Mouse (Mus musculus) liver, adult 2 months (tissue): ENCODE results near the gene Agpat1.

Experiments used
- CTCF ChIP-seq: fragments of 200-500 bp; IDR thresholded peaks from 2 replicates; pipeline ENCODE4 v1.5.1; 2011; ENCODE audit warnings: low read depth, low read length, control low read depth
- POLR2A ChIP-seq: fragments of 200-500 bp; IDR thresholded peaks from 2 replicates; pipeline ENCODE4 v1.6.1; 2011; ENCODE audit warnings: low read length, control low read depth; ENCODE audit not compliant: insufficient read depth; ENCODE audit errors: extremely low read depth

DNA sequence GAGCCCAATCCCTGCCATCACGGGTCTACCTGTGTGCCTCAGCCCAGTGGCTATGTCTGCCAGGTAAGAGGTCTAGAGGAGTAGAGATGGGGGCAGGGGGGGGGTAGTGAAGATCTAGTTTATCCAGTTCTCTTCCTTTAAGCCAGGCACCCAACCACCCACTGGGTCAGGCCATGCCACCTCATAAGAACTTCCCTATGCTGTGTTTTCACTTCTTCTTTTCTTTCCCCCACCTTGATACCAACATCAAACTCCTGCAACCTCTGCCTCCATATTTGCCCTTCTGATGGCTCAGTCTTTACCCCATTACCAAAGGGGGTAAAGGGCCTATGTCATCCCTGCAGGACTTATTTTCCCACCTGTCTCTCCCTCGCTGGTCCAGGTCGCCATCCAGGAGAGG lies 26.0 kb upstream of the Agpat1 start:
- TF ChIP-seq POLR2A = no peak
- TF ChIP-seq CTCF = no peak
